Mouse (Mus musculus): ENCODE measurements around the gene Rad9a. TPM values are rescaled to one million over a fixed set of nuclear protein-coding genes. Genes with fewer than 3 reads are reported as not detected.

Gene Rad9a
- polyA plus RNA-seq, 1 experiment, result 22.1 TPM

GRCm38 (mm10) chr19:4169378-4169784 lies 32.1 kb downstream of the Rad9a start:
- Histone ChIP-seq H3K4me3 (replicated peaks) (peak overlapping the region; percentile 96), H3K9me3 (no peaks in the 10 kb centered on the region), H3K36me3 (replicated peaks; ENCODE audit: low read length) (no peaks in the 10 kb centered on the region), H3K27me3 (replicated peaks) (no peaks in the 10 kb centered on the region), H3K4me1 (peaks cover 83% of the 10 kb centered on the region)
- TF ChIP-seq FLI1 (IDR thresholded peaks at IDR 0.05; ENCODE audit: low read length), result no peak; the same call in 1 of the 2 replicates
- no peak for TF ChIP-seq GATA1 (IDR thresholded peaks at IDR 0.05; ENCODE audit: borderline replicate concordance, low read length)

DNA sequence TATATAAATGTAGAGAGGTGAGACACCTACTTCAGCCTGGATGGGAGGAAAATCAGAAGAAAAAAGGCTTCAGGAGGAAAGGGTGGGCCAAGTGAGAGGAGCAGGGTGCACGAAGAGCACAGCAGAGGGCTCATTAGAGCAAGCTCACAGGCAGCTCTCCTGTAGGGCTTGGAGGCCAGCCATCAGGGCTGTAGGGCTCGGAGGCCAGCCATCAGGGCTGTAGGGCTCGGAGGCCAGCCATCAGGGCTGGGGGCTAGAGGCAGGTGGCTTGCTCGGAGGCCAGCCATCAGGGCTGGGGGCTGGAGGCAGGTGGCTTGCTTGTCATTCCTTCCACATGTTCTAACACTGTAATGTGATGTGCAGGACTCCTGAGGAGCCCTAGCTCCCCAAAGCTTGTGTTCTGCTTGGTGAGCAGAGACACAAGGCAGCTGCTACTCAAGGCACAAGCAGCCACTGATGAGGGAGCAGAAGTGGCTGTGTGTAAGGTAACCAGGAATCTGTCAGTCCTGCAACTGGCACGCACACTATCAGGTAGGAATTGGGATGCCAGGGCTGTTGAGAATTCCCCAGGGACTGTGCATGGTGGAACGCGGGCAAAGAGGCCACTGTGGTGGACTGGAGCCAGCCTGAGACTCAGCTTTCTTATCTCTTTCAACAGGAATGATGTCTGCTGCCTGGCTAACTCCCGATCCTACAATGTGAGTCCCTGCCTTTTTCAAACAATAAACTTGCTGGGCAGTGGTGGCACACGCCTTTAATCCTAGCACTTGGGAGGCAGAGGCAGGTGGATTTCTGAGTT lies 34.6 kb downstream of the Rad9a start:
- TF ChIP-seq FLI1 (IDR thresholded peaks at IDR 0.05; ENCODE audit: low read length) (no peak), GATA1 (IDR thresholded peaks at IDR 0.05; ENCODE audit: borderline replicate concordance, low read length) (no peak)
- Histone ChIP-seq H3K4me1 (peaks cover 84% of the 10 kb centered on the region), H3K27me3 (replicated peaks) (no peaks in the 10 kb centered on the region), H3K36me3 (replicated peaks; ENCODE audit: low read length) (peaks cover 3% of the 10 kb centered on the region), H3K4me3 (replicated peaks) (peak overlapping the region; percentile 24), H3K9me3 (no peaks in the 10 kb centered on the region)

GRCm38 (mm10) chr19:4164721-4165120 lies 36.7 kb downstream of the Rad9a start:
- peaks cover 23% of the 10 kb centered on the region for H3K36me3 ChIP-seq (replicated peaks; ENCODE audit: low read length)
- peaks cover 72% of the 10 kb centered on the region for H3K4me1 ChIP-seq
- no peak overlapping the region for H3K4me3 ChIP-seq (replicated peaks)
- no peak for TF ChIP-seq FLI1 (IDR thresholded peaks at IDR 0.05; ENCODE audit: low read length)
- TF ChIP-seq GATA1 (IDR thresholded peaks at IDR 0.05; ENCODE audit: borderline replicate concordance, low read length), result no peak
- no peaks in the 10 kb centered on the region for H3K27me3 ChIP-seq (replicated peaks)
- no peaks in the 10 kb centered on the region for H3K9me3 ChIP-seq

- no peak for TF ChIP-seq FLI1 (IDR thresholded peaks at IDR 0.05; ENCODE audit: low read length)
- no peak for TF ChIP-seq GATA1 (IDR thresholded peaks at IDR 0.05; ENCODE audit: borderline replicate concordance, low read length)
- Histone ChIP-seq H3K4me1 (peaks cover 75% of the 10 kb centered on the region), H3K27me3 (replicated peaks) (no peaks in the 10 kb centered on the region), H3K9me3 (no peaks in the 10 kb centered on the region), H3K4me3 (replicated peaks) (no peak overlapping the region), H3K36me3 (replicated peaks; ENCODE audit: low read length) (peaks cover 29% of the 10 kb centered on the region)
Measured at GRCm38 (mm10) chr19:4164100-4164499, 37.4 kb downstream of the Rad9a start.

DNA sequence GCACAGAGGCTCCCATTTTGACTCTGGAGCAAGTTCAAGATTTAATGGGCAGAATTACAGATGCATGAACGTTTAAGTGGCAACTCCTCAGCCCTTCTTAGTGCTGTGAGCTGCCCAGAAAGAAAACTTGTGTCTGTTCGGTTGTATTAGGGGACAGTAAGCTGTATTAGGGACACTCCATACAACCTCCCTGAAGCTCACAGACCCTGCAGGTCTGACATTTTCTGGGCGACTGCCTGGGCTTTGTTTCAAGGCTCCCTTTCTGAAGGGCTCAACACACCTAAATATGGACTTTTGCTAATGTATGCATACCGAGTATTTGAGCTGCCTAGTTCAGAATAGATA lies 37.9 kb downstream of the Rad9a start:
- H3K36me3 ChIP-seq (replicated peaks; ENCODE audit: low read length), result peaks cover 35% of the 10 kb centered on the region
- TF ChIP-seq GATA1 (IDR thresholded peaks at IDR 0.05; ENCODE audit: borderline replicate concordance, low read length) (no peak), FLI1 (IDR thresholded peaks at IDR 0.05; ENCODE audit: low read length) (no peak)
- H3K27me3 ChIP-seq (replicated peaks), result no peaks in the 10 kb centered on the region
- H3K4me3 ChIP-seq (replicated peaks), result peak overlapping the region; percentile 94
- H3K4me1 ChIP-seq, result peaks cover 79% of the 10 kb centered on the region
- no peaks in the 10 kb centered on the region for H3K9me3 ChIP-seq

DNA sequence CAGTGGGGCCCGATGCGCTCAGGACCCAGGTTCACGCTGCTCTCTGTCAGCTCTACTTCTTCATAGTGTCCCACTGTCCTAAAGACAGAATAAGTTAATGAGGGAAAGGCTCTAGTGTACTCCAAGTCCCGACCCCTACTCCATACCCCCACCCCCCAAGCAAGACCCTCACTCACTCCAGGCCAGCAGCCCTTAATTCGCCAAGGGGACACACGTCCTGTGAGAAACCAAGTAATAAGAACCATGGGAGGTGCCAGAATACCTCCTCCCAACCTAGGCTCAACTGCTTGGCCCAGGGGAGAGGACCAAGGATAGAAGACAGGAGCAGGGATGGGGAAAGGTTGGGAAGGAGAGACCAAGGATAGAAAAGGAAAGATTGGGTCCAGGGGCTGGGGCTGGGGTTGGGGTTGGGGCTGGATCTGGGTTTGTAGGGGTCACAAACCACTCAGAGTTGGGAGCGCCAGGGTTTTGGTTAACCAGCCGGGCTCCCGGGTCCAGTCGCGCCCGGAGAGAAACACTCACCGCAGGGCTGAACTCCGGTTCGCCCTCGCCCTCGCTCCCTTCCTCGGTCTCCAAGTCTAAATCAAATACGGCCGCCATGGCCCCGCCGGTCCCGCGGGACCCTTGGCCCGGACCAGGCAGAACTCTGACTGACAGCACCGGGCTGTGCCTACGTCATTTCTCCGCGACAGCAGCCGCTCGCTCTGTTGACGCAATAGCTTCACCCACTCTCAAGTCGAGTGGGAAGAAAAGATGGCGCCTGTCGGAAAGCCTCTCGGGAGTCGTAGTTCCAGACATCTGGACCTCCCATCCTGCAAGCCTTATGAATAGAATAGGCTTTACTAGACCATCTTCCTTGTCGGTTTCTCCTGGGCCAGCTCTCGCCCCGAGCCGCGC lies 38.6 kb downstream of the Rad9a start, which contains the start of gene Rps6kb2:
TSS of gene Rps6kb2 (minus strand) at position 709 of the 897 bp plus-strand sequence.
- Histone ChIP-seq H3K27me3 (replicated peaks) (no peaks in the 10 kb centered on the region), H3K9me3 (no peaks in the 10 kb centered on the region), H3K4me1 (peaks cover 77% of the 10 kb centered on the region), H3K4me3 (replicated peaks) (peak within 1 kb of the TSS; percentile 94), H3K36me3 (replicated peaks; ENCODE audit: low read length) (peaks cover 41% of the 10 kb centered on the region)
- TF ChIP-seq FLI1 (IDR thresholded peaks at IDR 0.05; ENCODE audit: low read length), result no peak
- TF ChIP-seq GATA1 (IDR thresholded peaks at IDR 0.05; ENCODE audit: borderline replicate concordance, low read length), result no peak

- peaks cover 76% of the 10 kb centered on the region for H3K4me1 ChIP-seq
- H3K36me3 ChIP-seq (replicated peaks; ENCODE audit: low read length), result peaks cover 78% of the 10 kb centered on the region
- H3K27me3 ChIP-seq (replicated peaks), result no peaks in the 10 kb centered on the region
- no peaks in the 10 kb centered on the region for H3K9me3 ChIP-seq
- no peak for TF ChIP-seq GATA1 (IDR thresholded peaks at IDR 0.05; ENCODE audit: borderline replicate concordance, low read length)
- no peak for TF ChIP-seq FLI1 (IDR thresholded peaks at IDR 0.05; ENCODE audit: low read length)
- H3K4me3 ChIP-seq (replicated peaks), result no peak overlapping the region
Measured at GRCm38 (mm10) chr19:4159049-4159448, 42.4 kb downstream of the Rad9a start.

- no peaks in the 10 kb centered on the region for H3K9me3 ChIP-seq
- no peak overlapping the region for H3K4me3 ChIP-seq (replicated peaks)
- H3K4me1 ChIP-seq, result peaks cover 82% of the 10 kb centered on the region
- no peak for TF ChIP-seq GATA1 (IDR thresholded peaks at IDR 0.05; ENCODE audit: borderline replicate concordance, low read length)
- TF ChIP-seq FLI1 (IDR thresholded peaks at IDR 0.05; ENCODE audit: low read length), result no peak
- no peaks in the 10 kb centered on the region for H3K27me3 ChIP-seq (replicated peaks)
- H3K36me3 ChIP-seq (replicated peaks; ENCODE audit: low read length), result peaks cover 97% of the 10 kb centered on the region
Measured at GRCm38 (mm10) chr19:4156771-4157170, 44.7 kb downstream of the Rad9a start.

GRCm38 (mm10) chr19:4156073-4156579 lies 45.3 kb downstream of the Rad9a start:
- no peaks in the 10 kb centered on the region for H3K9me3 ChIP-seq
- H3K27me3 ChIP-seq (replicated peaks), result no peaks in the 10 kb centered on the region
- no peak for TF ChIP-seq FLI1 (IDR thresholded peaks at IDR 0.05; ENCODE audit: low read length)
- no peak for TF ChIP-seq GATA1 (IDR thresholded peaks at IDR 0.05; ENCODE audit: borderline replicate concordance, low read length)
- H3K4me1 ChIP-seq, result peaks cover 85% of the 10 kb centered on the region
- no peak overlapping the region for H3K4me3 ChIP-seq (replicated peaks)
- peaks cover 97% of the 10 kb centered on the region for H3K36me3 ChIP-seq (replicated peaks; ENCODE audit: low read length)

Data from megakaryocyte, embryonic 14.5 days (primary cell).